Comparison of ENCODE assay signal across 13 mouse cellular contexts in genomic region chr6:24342471-24342870, GRCm38 (mm10).
"Had no signal": no experiment of that assay in that cellular context is flagged by ENCODE, and none has a peak within 500 bp of the region (broad histone marks: within the 10 kb centered on the region; RNA-seq: fewer than 3 reads in every experiment).

No protein-coding gene starts in this region.

- DNase-seq: lung, adult 18-20 months; lung, embryonic 14.5 days; lung, postnatal 10 days; midbrain, embryonic 14.5 days; retina, postnatal 1 day; right cerebral cortex, adult 18-20 months; right cerebral cortex, postnatal 25 days; right cerebral cortex, postnatal 4 days; spleen, adult 18-20 months; thymus, adult 2 months; thymus, postnatal 25 days; thymus, postnatal 4 days had no signal

- ATAC-seq: midbrain, embryonic 16.5 days had no signal
